Mouse (Mus musculus): ENCODE measurements around the gene Aldoc.

DNA sequence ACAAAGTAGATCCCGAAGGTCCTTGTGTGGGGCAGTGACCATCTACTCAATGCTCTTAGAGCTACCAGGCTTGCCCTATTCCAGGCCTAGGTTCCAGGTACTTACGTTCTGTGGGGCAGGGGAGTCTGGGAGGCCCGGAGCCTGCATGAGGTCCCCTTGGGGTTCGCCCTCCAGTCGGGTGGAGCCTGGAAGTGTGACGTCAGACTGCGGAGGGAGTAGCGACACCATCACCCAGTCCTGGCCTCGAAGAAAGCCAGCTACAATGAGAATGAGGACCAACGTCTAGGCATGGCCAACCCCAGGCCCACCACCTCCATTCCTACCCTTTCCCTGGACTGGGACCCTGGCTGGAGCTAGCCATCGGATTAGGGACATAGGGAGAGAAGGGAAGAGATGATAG is 48.9 kb downstream of the Aldoc start:
- TF ChIP-seq CTCF (conservative IDR thresholded peaks at IDR 0.05; ENCODE audit: low read length) (no peak), POU5F1 (IDR thresholded peaks at IDR 0.05; ENCODE audit: borderline replicate concordance, low read length) (no peak), NANOG (IDR thresholded peaks at IDR 0.05; ENCODE audit: borderline replicate concordance, low read length) (no peak)

All from E14TG2a.4 (cell line).